ENCODE assay signal across 8 mouse cellular contexts in genomic region chr4:133583690-133584058, GRCm38 (mm10). TPM values are rescaled to one million over a fixed set of nuclear protein-coding genes. Genes with fewer than 3 reads are reported as not detected.
DNase-seq lines count a peak whose midpoint lies in the region; ATAC-seq and TF ChIP-seq lines count a peak whose summit lies in the region.

No protein-coding gene starts in this region.

- H3K4me2 ChIP-seq in heart, embryonic 11.5 days: peak overlapping the region; percentile 99
- peak overlapping the region; percentile 91 for H3K4me2 ChIP-seq in CH12.LX (ENCODE audit: insufficient read depth, low read depth, poor library complexity, severe bottlenecking)
- peak overlapping the region; percentile 100 for H3K4me2 ChIP-seq in forebrain, embryonic 13.5 days
- peak overlapping the region; percentile 95 for H3K4me2 ChIP-seq in liver, embryonic 15.5 days

- ATAC-seq in heart, embryonic 11.5 days (replicated peaks; ENCODE audit: insufficient number of reproducible peaks, low FRiP score, low TSS enrichment): no peak
- ATAC-seq in forebrain, embryonic 13.5 days: 0 out of 2 replicates have a peak, but pooled peaks have one; percentile 33
- peak; percentile 7; the same call in 1 of the 2 replicates for ATAC-seq in liver, embryonic 15.5 days (ENCODE audit: insufficient read depth)
- no peak for ATAC-seq in megakaryocyte progenitor cell, adult 5-6 weeks (replicated peaks; ENCODE audit: poor library complexity)

- peak overlapping the region; percentile 73; the same call in 1 of the 2 replicates for H3K27ac ChIP-seq in heart, embryonic 11.5 days (ENCODE audit: low read depth, low read length)
- H3K27ac ChIP-seq in CH12.LX (ENCODE audit: insufficient read depth, low read depth): peak overlapping the region; percentile 66
- H3K27ac ChIP-seq in forebrain, embryonic 13.5 days: peak overlapping the region; percentile 81
- H3K27ac ChIP-seq in liver, embryonic 15.5 days (replicated peaks): peak overlapping the region; percentile 82

- TF ChIP-seq CTCF in CH12.LX (conservative IDR thresholded peaks at IDR 0.05 in 1 of 2, IDR thresholded peaks at IDR 0.05 in 1 of 2; ENCODE audit: low read depth in 2 of 2, low read length in 2 of 2): no peak

- H3K4me3 ChIP-seq in heart, embryonic 11.5 days (ENCODE audit: low read depth, low read length): peak overlapping the region; percentile 81
- peak overlapping the region; percentile 78 to 99 (median 90) for H3K4me3 ChIP-seq in CH12.LX (replicated peaks in 1 of 3; ENCODE audit: low read depth in 2 of 3, low read length in 2 of 3, poor library complexity in 1 of 3)
- peak overlapping the region; percentile 87 for H3K4me3 ChIP-seq in forebrain, embryonic 13.5 days
- H3K4me3 ChIP-seq in liver, embryonic 15.5 days (replicated peaks): peak overlapping the region; percentile 88

- DNase-seq in heart, adult 9 months (ENCODE audit: low spot score in 2 of 2): no peak
- no peak for DNase-seq in CH12.LX (ENCODE audit: extremely low read depth)
- no peak for DNase-seq in gastrocnemius, postnatal 10 days
- no peak for DNase-seq in frontal cortex, adult 2 months (ENCODE audit: extremely low spot score in 1 of 2, low spot score in 1 of 2)

- peak overlapping the region; percentile 95 for H3K9ac ChIP-seq in heart, embryonic 11.5 days (ENCODE audit: low read depth, low read length)
- peak overlapping the region; percentile 88 for H3K9ac ChIP-seq in CH12.LX (ENCODE audit: insufficient read depth, low read depth)
- H3K9ac ChIP-seq in forebrain, embryonic 13.5 days: peak overlapping the region; percentile 84
- H3K9ac ChIP-seq in liver, embryonic 15.5 days: peak overlapping the region; percentile 83

- TF ChIP-seq RAD21 in CH12.LX (IDR thresholded peaks at IDR 0.05; ENCODE audit: low read depth, low read length): no peak

- WGBS in heart, embryonic 11.5 days (ENCODE audit: insufficient replicate concordance): 52% methylated on average over 6 of the region's 6 CpGs
- WGBS in forebrain, embryonic 13.5 days: 62% methylated on average over 6 of the region's 6 CpGs
- 50% methylated on average over 6 of the region's 6 CpGs for WGBS in liver, embryonic 15.5 days (ENCODE audit: insufficient replicate concordance)

- peaks cover 6% of the 10 kb centered on the region; the same call in 1 of the 2 replicates for H3K79me2 ChIP-seq in CH12.LX (replicated peaks; ENCODE audit: control insufficient read depth, extremely low read depth, insufficient read depth, poor library complexity, severe bottlenecking)

- in situ Hi-C loops in CH12.LX (cut with MboI; ENCODE audit: low pct_ligation_motif_present, low pct_unique_long_range_greater_than_20kb, low sequenced_read_pairs): loop anchor here (25.0 kb wide), 1 partner anchor 504 kb away; the partner anchor contains the start of gene Cd52

- no peak for TF ChIP-seq POLR2A in CH12.LX (IDR thresholded peaks at IDR 0.05; ENCODE audit: low read depth, low read length)

- peaks cover 12% of the 10 kb centered on the region for H3K4me1 ChIP-seq in heart, embryonic 11.5 days (ENCODE audit: control insufficient read depth, insufficient read depth, low read length)
- H3K4me1 ChIP-seq in CH12.LX (ENCODE audit: control insufficient read depth in 1 of 2, insufficient read depth in 2 of 2): peaks cover 2 to 30% of the 10 kb centered on the region in 2 experiments; a peak in 3 of 4 replicates
- peaks cover 18% of the 10 kb centered on the region for H3K4me1 ChIP-seq in forebrain, embryonic 13.5 days
- H3K4me1 ChIP-seq in liver, embryonic 15.5 days (replicated peaks): peaks cover 30% of the 10 kb centered on the region

- H3K36me3 ChIP-seq in heart, embryonic 11.5 days (ENCODE audit: control insufficient read depth, insufficient read depth, low read length): peaks cover 28% of the 10 kb centered on the region
- H3K36me3 ChIP-seq in CH12.LX (replicated peaks in 1 of 2; ENCODE audit: control insufficient read depth in 1 of 2, insufficient read depth in 1 of 2, low read length in 1 of 2): peaks cover 59 to 73% of the 10 kb centered on the region in 2 experiments
- H3K36me3 ChIP-seq in forebrain, embryonic 13.5 days (ENCODE audit: poor library complexity, severe bottlenecking): peaks cover 73% of the 10 kb centered on the region
- H3K36me3 ChIP-seq in liver, embryonic 15.5 days (replicated peaks): peaks cover 64% of the 10 kb centered on the region

- no peaks in the 10 kb centered on the region for H3K9me3 ChIP-seq in heart, embryonic 11.5 days (replicated peaks; ENCODE audit: control insufficient read depth, low read length)
- H3K9me3 ChIP-seq in CH12.LX (replicated peaks; ENCODE audit: low read length): no peaks in the 10 kb centered on the region
- H3K9me3 ChIP-seq in forebrain, embryonic 13.5 days (replicated peaks): no peaks in the 10 kb centered on the region
- no peaks in the 10 kb centered on the region for H3K9me3 ChIP-seq in liver, embryonic 15.5 days (replicated peaks)

- H3K27me3 ChIP-seq in heart, embryonic 11.5 days (ENCODE audit: control insufficient read depth, insufficient read depth, low read length): no peaks in the 10 kb centered on the region
- H3K27me3 ChIP-seq in CH12.LX (replicated peaks): no peaks in the 10 kb centered on the region
- no peaks in the 10 kb centered on the region for H3K27me3 ChIP-seq in forebrain, embryonic 13.5 days
- no peaks in the 10 kb centered on the region for H3K27me3 ChIP-seq in liver, embryonic 15.5 days

- no peak for TF ChIP-seq EP300 in CH12.LX (IDR thresholded peaks at IDR 0.05; ENCODE audit: low read length)

- dilution Hi-C loops in CH12.LX (cut with MboI; ENCODE audit: extremely low pct_ligation_motif_present, extremely low pct_unique_long_range_greater_than_20kb, low sequenced_read_pairs): no loop called here

TF ChIP-seq in CH12.LX, 34 proteins besides CTCF, POLR2A, EP300 and RAD21 (continues in another document):
- no peak for TF ChIP-seq ZNF384 (IDR thresholded peaks at IDR 0.05; ENCODE audit: low read depth, low read length)

RNA-seq across cellular contexts. Expression of gene Gpn2, which starts 0.5 kb away (rescaled TPM):
- 14.2 and 14.3 TPM in 2 replicates for polyA plus RNA-seq in heart, embryonic 11.5 days (2014; fragmentation: Nextera tagmentation; extraction: Ambion mirVana)
- 36.2 and 37.4 TPM in 2 replicates for total RNA-seq in CH12.LX (2012; rRNA removed)
- 30.0 and 35.9 TPM in 2 replicates for total RNA-seq in CH12.LX (2014; rRNA removed)
- 34.1 and 36.8 TPM in 2 replicates for polyA plus RNA-seq in CH12.LX (2012; ENCODE audit: insufficient read length, low read depth)
- polyA plus RNA-seq in forebrain, embryonic 13.5 days (2015; fragmentation: Nextera tagmentation; extraction: Ambion mirVana): 25.0 and 29.5 TPM in 2 replicates
- 8.6 and 10.8 TPM in 2 replicates for polyA plus RNA-seq in liver, embryonic 15.5 days (2015; fragmentation: Nextera tagmentation; extraction: Ambion mirVana)
- total RNA-seq in gastrocnemius, postnatal 10 days (2021): 1 to 10 TPM; 5.6 TPM
- polyA plus RNA-seq in frontal cortex, adult 2 months (2012; rRNA removed): 18.9 and 22.4 TPM in 2 replicates
- 17.1 and 21.6 TPM in 2 replicates for total RNA-seq in megakaryocyte progenitor cell, adult 5-6 weeks (2015)
- 17.5 and 22.2 TPM in 2 replicates for total RNA-seq in megakaryocyte progenitor cell, adult 5-6 weeks (2017)

RNA-seq across cellular contexts. Expression of gene Gpatch3, which starts 9.1 kb away (rescaled TPM):
- 5.0 and 6.0 TPM in 2 replicates for polyA plus RNA-seq in heart, embryonic 11.5 days (2014; fragmentation: Nextera tagmentation; extraction: Ambion mirVana)
- 10.8 and 15.7 TPM in 2 replicates for total RNA-seq in CH12.LX (2012; rRNA removed)
- 7.2 and 9.7 TPM in 2 replicates for total RNA-seq in CH12.LX (2014; rRNA removed)
- polyA plus RNA-seq in CH12.LX (2012; ENCODE audit: insufficient read length, low read depth): 20.9 and 26.1 TPM in 2 replicates
- polyA plus RNA-seq in forebrain, embryonic 13.5 days (2015; fragmentation: Nextera tagmentation; extraction: Ambion mirVana): 6.7 and 7.7 TPM in 2 replicates
- 3.8 and 4.9 TPM in 2 replicates for polyA plus RNA-seq in liver, embryonic 15.5 days (2015; fragmentation: Nextera tagmentation; extraction: Ambion mirVana)
- 1 to 10 TPM; 4.6 to 5.1 TPM for total RNA-seq in gastrocnemius, postnatal 10 days (2021)
- polyA plus RNA-seq in frontal cortex, adult 2 months (2012; rRNA removed): 7.0 and 7.5 TPM in 2 replicates
- total RNA-seq in megakaryocyte progenitor cell, adult 5-6 weeks (2015): 1.6 and 2.9 TPM in 2 replicates
- 14.9 and 28.7 TPM in 2 replicates for total RNA-seq in megakaryocyte progenitor cell, adult 5-6 weeks (2017)

RNA-seq across cellular contexts. Expression of gene Sfn, which starts 18.3 kb away (rescaled TPM):
- polyA plus RNA-seq in heart, embryonic 11.5 days (2014; fragmentation: Nextera tagmentation; extraction: Ambion mirVana): 1.7 and 3.0 TPM in 2 replicates
- 0.97 and 1.0 TPM in 2 replicates for total RNA-seq in CH12.LX (2012; rRNA removed)
- total RNA-seq in CH12.LX (2014; rRNA removed): 0.61 and 1.1 TPM in 2 replicates
- 2.0 and 2.8 TPM in 2 replicates for polyA plus RNA-seq in CH12.LX (2012; ENCODE audit: insufficient read length, low read depth)
- 0.92 and 0.99 TPM in 2 replicates for polyA plus RNA-seq in forebrain, embryonic 13.5 days (2015; fragmentation: Nextera tagmentation; extraction: Ambion mirVana)
- polyA plus RNA-seq in liver, embryonic 15.5 days (2015; fragmentation: Nextera tagmentation; extraction: Ambion mirVana): 0.47 and 0.69 TPM in 2 replicates
- total RNA-seq in gastrocnemius, postnatal 10 days (2021): 1 to 10 TPM; 1.6 TPM
- 2.5 and 2.9 TPM in 2 replicates for polyA plus RNA-seq in frontal cortex, adult 2 months (2012; rRNA removed)
- total RNA-seq in megakaryocyte progenitor cell, adult 5-6 weeks (2015): 3.6 and 3.7 TPM in 2 replicates
- total RNA-seq in megakaryocyte progenitor cell, adult 5-6 weeks (2017): 2.9 and 4.7 TPM in 2 replicates

RNA-seq across cellular contexts. Expression of gene Nr0b2, which starts 30.5 kb away (rescaled TPM):
- polyA plus RNA-seq in heart, embryonic 11.5 days (2014; fragmentation: Nextera tagmentation; extraction: Ambion mirVana): 9.6 and 11.0 TPM in 2 replicates
- total RNA-seq in CH12.LX (2012; rRNA removed): not detected in 2 replicates
- total RNA-seq in CH12.LX (2014; rRNA removed): not detected in 2 replicates
- polyA plus RNA-seq in CH12.LX (2012; ENCODE audit: insufficient read length, low read depth): not detected in 2 replicates
- polyA plus RNA-seq in forebrain, embryonic 13.5 days (2015; fragmentation: Nextera tagmentation; extraction: Ambion mirVana): not detected in 2 replicates
- polyA plus RNA-seq in liver, embryonic 15.5 days (2015; fragmentation: Nextera tagmentation; extraction: Ambion mirVana): 0.97 and 1.2 TPM in 2 replicates
- under 1 TPM in 1 of 2 experiments, not detected in 1; 0.23 TPM for total RNA-seq in gastrocnemius, postnatal 10 days (2021)
- polyA plus RNA-seq in frontal cortex, adult 2 months (2012; rRNA removed): not detected in 2 replicates
- total RNA-seq in megakaryocyte progenitor cell, adult 5-6 weeks (2015): 2.9 and 3.1 TPM in 2 replicates
- total RNA-seq in megakaryocyte progenitor cell, adult 5-6 weeks (2017): 0.54 and 2.7 TPM in 2 replicates

RNA-seq across cellular contexts. Expression of gene Nudc, which starts 37.9 kb away (rescaled TPM):
- 221 TPM in 2 replicates for polyA plus RNA-seq in heart, embryonic 11.5 days (2014; fragmentation: Nextera tagmentation; extraction: Ambion mirVana)
- 408 and 453 TPM in 2 replicates for total RNA-seq in CH12.LX (2012; rRNA removed)
- total RNA-seq in CH12.LX (2014; rRNA removed): 199 and 206 TPM in 2 replicates
- 718 and 764 TPM in 2 replicates for polyA plus RNA-seq in CH12.LX (2012; ENCODE audit: insufficient read length, low read depth)
- 311 and 312 TPM in 2 replicates for polyA plus RNA-seq in forebrain, embryonic 13.5 days (2015; fragmentation: Nextera tagmentation; extraction: Ambion mirVana)
- 116 TPM in 2 replicates for polyA plus RNA-seq in liver, embryonic 15.5 days (2015; fragmentation: Nextera tagmentation; extraction: Ambion mirVana)
- total RNA-seq in gastrocnemius, postnatal 10 days (2021): 10 to 100 TPM; 53.3 to 62.3 TPM
- 210 and 219 TPM in 2 replicates for polyA plus RNA-seq in frontal cortex, adult 2 months (2012; rRNA removed)
- total RNA-seq in megakaryocyte progenitor cell, adult 5-6 weeks (2015): 181 and 191 TPM in 2 replicates
- total RNA-seq in megakaryocyte progenitor cell, adult 5-6 weeks (2017): 289 and 309 TPM in 2 replicates

Comparison
In these comparisons a context has a peak if more than half of its experiments do, and no peak if none do; other contexts are left out.
1. ATAC-seq: peak in forebrain, embryonic 13.5 days (single experiment) and liver, embryonic 15.5 days (single experiment); none in heart, embryonic 11.5 days (single experiment) and megakaryocyte progenitor cell, adult 5-6 weeks (single experiment).
2. Peak in every context shown above with its lines, with median percentiles within 50 percentile points of each other: H3K27ac ChIP-seq, H3K4me2 ChIP-seq, H3K4me3 ChIP-seq and H3K9ac ChIP-seq.